Mouse (Mus musculus): ENCODE data around the gene S1pr1. TPM values are rescaled to one million over a fixed set of nuclear protein-coding genes. Genes with fewer than 3 reads are reported as not detected.

The S1pr1 gene
- polyA plus RNA-seq (2016; fragmentation: Nextera tagmentation; extraction: Ambion mirVana), result 17.8 and 19.8 TPM in 2 replicates

- Histone ChIP-seq H3K9me3 (no peaks in the 10 kb centered on the region), H3K9ac (peak within 1 kb of the TSS; percentile 74), H3K27me3 (no peaks in the 10 kb centered on the region), H3K4me1 (peaks cover 10% of the 10 kb centered on the region; the same call in 1 of the 2 replicates), H3K36me3 (no peaks in the 10 kb centered on the region), H3K27ac (peak within 1 kb of the TSS; percentile 88), H3K4me3 (peak within 1 kb of the TSS; percentile 55), H3K4me2 (replicated peaks) (peak within 1 kb of the TSS; percentile 81)
- 1% methylated on average over 51 of the region's 51 CpGs for WGBS
- peak; percentile 93 for ATAC-seq (ENCODE audit: insufficient number of reproducible peaks, insufficient read depth, low FRiP score, low TSS enrichment)
These were observed at the start of gene S1pr1 for GRCm38 (mm10) chr3:115714671-115715651. Gene S1pr1, minus strand, starts transcription at chr3:115715072.

GRCm38 (mm10) chr3:115763292-115763691 is 48.4 kb upstream of the S1pr1 start:
- H3K4me2 ChIP-seq (replicated peaks), result no peak overlapping the region

GRCm38 (mm10) chr3:115762841-115763240 is 48.0 kb upstream of the S1pr1 start:
- WGBS, result 77% methylated on average over 7 of the region's 7 CpGs
- no peak overlapping the region for H3K4me2 ChIP-seq (replicated peaks)
- ATAC-seq (ENCODE audit: insufficient number of reproducible peaks, insufficient read depth, low FRiP score, low TSS enrichment), result no peak
- H3K9ac ChIP-seq, result no peak overlapping the region
- no peaks in the 10 kb centered on the region for H3K9me3 ChIP-seq
- H3K36me3 ChIP-seq, result no peaks in the 10 kb centered on the region
- H3K4me1 ChIP-seq, result 0 out of 2 replicates have a peak, but pooled peaks cover 4% of the 10 kb centered on the region
- no peaks in the 10 kb centered on the region for H3K27me3 ChIP-seq
- no peak overlapping the region for H3K4me3 ChIP-seq
- H3K27ac ChIP-seq, result no peak overlapping the region; the same call in 1 of the 2 replicates

More at GRCm38 (mm10) chr3:115763292-115763691, 48.4 kb upstream of the S1pr1 start:
- Histone ChIP-seq H3K9ac (no peak overlapping the region), H3K4me1 (0 out of 2 replicates have a peak, but pooled peaks cover 4% of the 10 kb centered on the region), H3K4me3 (no peak overlapping the region), H3K9me3 (no peaks in the 10 kb centered on the region), H3K27me3 (no peaks in the 10 kb centered on the region), H3K27ac (peak overlapping the region; percentile 23; the same call in 1 of the 2 replicates), H3K36me3 (no peaks in the 10 kb centered on the region)
- no peak for ATAC-seq (ENCODE audit: insufficient number of reproducible peaks, insufficient read depth, low FRiP score, low TSS enrichment)
- 65% methylated on average over 6 of the region's 6 CpGs for WGBS

GRCm38 (mm10) chr3:115759659-115760058 is 44.8 kb upstream of the S1pr1 start:
- H3K27me3 ChIP-seq, result no peaks in the 10 kb centered on the region
- ATAC-seq (ENCODE audit: insufficient number of reproducible peaks, insufficient read depth, low FRiP score, low TSS enrichment), result no peak
- H3K9ac ChIP-seq, result no peak overlapping the region
- H3K9me3 ChIP-seq, result no peaks in the 10 kb centered on the region
- H3K27ac ChIP-seq, result no peak overlapping the region
- H3K4me1 ChIP-seq, result 0 out of 2 replicates have a peak, but pooled peaks cover 4% of the 10 kb centered on the region
- WGBS, result 94% methylated on average over 4 of the region's 4 CpGs
- no peaks in the 10 kb centered on the region for H3K36me3 ChIP-seq
- H3K4me3 ChIP-seq, result no peak overlapping the region
- H3K4me2 ChIP-seq (replicated peaks), result no peak overlapping the region

GRCm38 (mm10) chr3:115758455-115758912 is 43.6 kb upstream of the S1pr1 start:
- 0 out of 2 replicates have a peak, but pooled peaks cover 4% of the 10 kb centered on the region for H3K4me1 ChIP-seq
- H3K9me3 ChIP-seq, result no peaks in the 10 kb centered on the region
- 0 out of 2 replicates have a peak overlapping the region, but pooled peaks have one; percentile 7 for H3K4me2 ChIP-seq (replicated peaks)
- no peak for ATAC-seq (ENCODE audit: insufficient number of reproducible peaks, insufficient read depth, low FRiP score, low TSS enrichment)
- H3K27me3 ChIP-seq, result no peaks in the 10 kb centered on the region
- 19% methylated on average over 9 of the region's 9 CpGs for WGBS
- H3K4me3 ChIP-seq, result no peak overlapping the region
- H3K9ac ChIP-seq, result no peak overlapping the region
- H3K27ac ChIP-seq, result no peak overlapping the region
- H3K36me3 ChIP-seq, result no peaks in the 10 kb centered on the region

GRCm38 (mm10) chr3:115754466-115754865 is 39.6 kb upstream of the S1pr1 start:
- H3K4me1 ChIP-seq, result 0 out of 2 replicates have a peak, but pooled peaks cover 4% of the 10 kb centered on the region
- no peaks in the 10 kb centered on the region for H3K36me3 ChIP-seq
- H3K4me2 ChIP-seq (replicated peaks), result no peak overlapping the region
- 49% methylated on average over 8 of the region's 8 CpGs for WGBS
- no peak overlapping the region for H3K9ac ChIP-seq
- no peaks in the 10 kb centered on the region for H3K9me3 ChIP-seq
- H3K27me3 ChIP-seq, result no peaks in the 10 kb centered on the region
- no peak overlapping the region for H3K4me3 ChIP-seq
- no peak for ATAC-seq (ENCODE audit: insufficient number of reproducible peaks, insufficient read depth, low FRiP score, low TSS enrichment)
- no peak overlapping the region for H3K27ac ChIP-seq

- Histone ChIP-seq H3K27me3 (no peaks in the 10 kb centered on the region), H3K36me3 (no peaks in the 10 kb centered on the region), H3K9me3 (no peaks in the 10 kb centered on the region), H3K4me1 (no peaks in the 10 kb centered on the region), H3K4me2 (replicated peaks) (no peak overlapping the region), H3K4me3 (no peak overlapping the region), H3K27ac (no peak overlapping the region), H3K9ac (no peak overlapping the region)
- no peak for ATAC-seq (ENCODE audit: insufficient number of reproducible peaks, insufficient read depth, low FRiP score, low TSS enrichment)
- WGBS, result 90% methylated on average over 3 of the region's 3 CpGs
These were observed 35.5 kb upstream of the S1pr1 start for GRCm38 (mm10) chr3:115750369-115750768.

GRCm38 (mm10) chr3:115748289-115748989 is 33.6 kb upstream of the S1pr1 start:
- H3K9ac ChIP-seq, result no peak overlapping the region
- no peaks in the 10 kb centered on the region for H3K4me1 ChIP-seq
- WGBS, result 82% methylated on average over 5 of the region's 5 CpGs
- no peaks in the 10 kb centered on the region for H3K9me3 ChIP-seq
- H3K27ac ChIP-seq, result no peak overlapping the region
- no peaks in the 10 kb centered on the region for H3K36me3 ChIP-seq
- ATAC-seq (ENCODE audit: insufficient number of reproducible peaks, insufficient read depth, low FRiP score, low TSS enrichment), result no peak
- H3K4me2 ChIP-seq (replicated peaks), result no peak overlapping the region
- no peak overlapping the region for H3K4me3 ChIP-seq
- no peaks in the 10 kb centered on the region for H3K27me3 ChIP-seq

GRCm38 (mm10) chr3:115746511-115746910 is 31.6 kb upstream of the S1pr1 start:
- ATAC-seq (ENCODE audit: insufficient number of reproducible peaks, insufficient read depth, low FRiP score, low TSS enrichment), result no peak
- Histone ChIP-seq H3K4me3 (no peak overlapping the region), H3K4me1 (no peaks in the 10 kb centered on the region), H3K4me2 (replicated peaks) (no peak overlapping the region), H3K27me3 (no peaks in the 10 kb centered on the region), H3K9ac (no peak overlapping the region), H3K27ac (no peak overlapping the region), H3K36me3 (no peaks in the 10 kb centered on the region), H3K9me3 (no peaks in the 10 kb centered on the region)
- 75% methylated on average over 8 of the region's 8 CpGs for WGBS

GRCm38 (mm10) chr3:115745088-115745487 is 30.2 kb upstream of the S1pr1 start:
- 83% methylated on average over 11 of the region's 11 CpGs for WGBS
- Histone ChIP-seq H3K36me3 (no peaks in the 10 kb centered on the region), H3K27me3 (no peaks in the 10 kb centered on the region), H3K4me1 (no peaks in the 10 kb centered on the region), H3K4me3 (no peak overlapping the region), H3K27ac (no peak overlapping the region), H3K9ac (no peak overlapping the region), H3K9me3 (no peaks in the 10 kb centered on the region), H3K4me2 (replicated peaks) (no peak overlapping the region)
- ATAC-seq (ENCODE audit: insufficient number of reproducible peaks, insufficient read depth, low FRiP score, low TSS enrichment), result no peak

- Histone ChIP-seq H3K36me3 (no peaks in the 10 kb centered on the region), H3K9ac (no peak overlapping the region), H3K4me2 (replicated peaks) (no peak overlapping the region), H3K9me3 (no peaks in the 10 kb centered on the region), H3K4me3 (no peak overlapping the region), H3K27ac (no peak overlapping the region), H3K4me1 (peaks cover 6% of the 10 kb centered on the region), H3K27me3 (no peaks in the 10 kb centered on the region)
- ATAC-seq (ENCODE audit: insufficient number of reproducible peaks, insufficient read depth, low FRiP score, low TSS enrichment), result no peak
- 47% methylated on average over 2 of the region's 2 CpGs for WGBS
These were observed 23.7 kb upstream of the S1pr1 start for GRCm38 (mm10) chr3:115738524-115738923.
